Mouse (Mus musculus): ENCODE results near the gene Rhod. TPM values are rescaled to one million over a fixed set of nuclear protein-coding genes. Genes with fewer than 3 reads are reported as not detected.

Rhod gene
- polyA plus RNA-seq, 2 experiments, result 33.8 to 44.2 TPM

DNA sequence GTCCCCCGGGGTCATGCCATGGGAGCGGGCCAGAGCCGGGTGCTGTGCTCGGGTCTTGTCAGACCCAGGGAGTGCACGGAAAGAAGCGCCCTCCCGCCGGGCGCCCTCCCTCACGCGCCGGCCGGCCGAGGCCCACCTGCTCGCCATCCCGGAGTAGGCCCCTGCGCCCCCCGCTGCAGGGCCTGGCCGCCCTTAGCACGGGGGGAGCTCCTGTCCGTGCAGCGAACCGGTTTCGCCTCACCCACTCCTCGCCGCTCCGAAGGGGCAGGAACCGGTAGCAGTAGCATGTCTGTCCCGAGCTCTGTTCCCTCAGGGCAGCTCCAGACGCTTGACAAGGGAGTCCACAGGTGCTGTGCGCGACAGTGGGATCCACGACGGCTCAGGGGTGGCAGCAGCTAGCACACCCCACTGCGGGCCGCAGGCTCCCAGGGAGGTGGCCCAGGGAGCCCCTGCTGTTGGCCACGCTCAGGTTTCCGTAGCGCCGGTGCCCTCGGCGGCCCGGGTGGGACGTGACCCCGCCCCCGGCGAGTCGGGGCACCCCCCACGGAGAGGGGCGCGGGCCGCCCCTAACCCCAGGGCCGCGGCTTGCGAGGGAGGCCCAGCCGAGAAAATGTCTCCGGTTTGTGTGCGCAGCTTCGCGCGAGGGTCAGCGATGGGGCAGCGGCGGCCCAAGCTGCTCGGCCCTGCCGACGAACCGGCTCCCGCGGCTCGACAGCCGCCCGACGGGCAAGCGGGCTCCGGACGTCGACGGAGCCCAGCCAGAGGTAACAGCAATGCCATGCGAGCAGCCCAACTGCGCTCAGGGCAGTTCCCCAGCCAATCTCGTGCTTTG, 41.2 kb downstream of the Rhod start, which contains the start of gene Kdm2a:
TSS of gene Kdm2a (minus strand) at position 488 of the 832 bp plus-strand sequence.
- ATAC-seq (ENCODE audit: low FRiP score, low read depth) (peak; percentile 34), DNase-seq (ENCODE audit: low spot score) (peak; percentile 11)
- Histone ChIP-seq H3K27ac (replicated peaks; ENCODE audit: low read depth, low read length) (peak within 1 kb of the TSS; percentile 95), H3K4me1 (ENCODE audit: control insufficient read depth, insufficient read depth, low read length) (peaks cover 6% of the 10 kb centered on the region; the same call in 1 of the 2 replicates), H3K9me3 (ENCODE audit: control insufficient read depth, low read length) (no peaks in the 10 kb centered on the region), H3K27me3 (ENCODE audit: control insufficient read depth, insufficient read depth, low read length) (no peaks in the 10 kb centered on the region), H3K4me2 (replicated peaks; ENCODE audit: low read depth, low read length, severe bottlenecking) (peak within 1 kb of the TSS; percentile 88), H3K4me3 (replicated peaks; ENCODE audit: low read length) (peak within 1 kb of the TSS; percentile 100), H3K9ac (ENCODE audit: low read depth, low read length, severe bottlenecking) (peak within 1 kb of the TSS; percentile 87), H3K36me3 (ENCODE audit: control insufficient read depth, insufficient read depth, low read length) (peaks cover 5% of the 10 kb centered on the region; the same call in 1 of the 2 replicates)
- 2% methylated on average over 72 of the region's 82 CpGs for WGBS
- TF ChIP-seq POLR2A (IDR thresholded peaks at IDR 0.05; ENCODE audit: borderline replicate concordance, extremely low read depth, insufficient read depth, insufficient read length), result no peak

- Histone ChIP-seq H3K4me3 (replicated peaks; ENCODE audit: low read length) (peak overlapping the region; percentile 100), H3K27me3 (ENCODE audit: control insufficient read depth, insufficient read depth, low read length) (no peaks in the 10 kb centered on the region), H3K36me3 (ENCODE audit: control insufficient read depth, insufficient read depth, low read length) (peaks cover 8% of the 10 kb centered on the region; the same call in 1 of the 2 replicates), H3K27ac (replicated peaks; ENCODE audit: low read depth, low read length) (peak overlapping the region; percentile 95), H3K4me1 (ENCODE audit: control insufficient read depth, insufficient read depth, low read length) (peaks cover 9% of the 10 kb centered on the region; the same call in 1 of the 2 replicates), H3K4me2 (replicated peaks; ENCODE audit: low read depth, low read length, severe bottlenecking) (peak overlapping the region; percentile 88), H3K9me3 (ENCODE audit: control insufficient read depth, low read length) (no peaks in the 10 kb centered on the region), H3K9ac (ENCODE audit: low read depth, low read length, severe bottlenecking) (peak overlapping the region; percentile 97)
- peak; percentile 92 for ATAC-seq (ENCODE audit: low FRiP score, low read depth)
- 0 out of 2 replicates have a peak, but pooled peaks have one; percentile 40 for TF ChIP-seq POLR2A (IDR thresholded peaks at IDR 0.05; ENCODE audit: borderline replicate concordance, extremely low read depth, insufficient read depth, insufficient read length)
- WGBS, result 3% methylated on average over 32 of the region's 90 CpGs
- peak; percentile 98 for DNase-seq (ENCODE audit: low spot score)
Observed at GRCm38 (mm10) chr19:4396998-4397797, 42.0 kb downstream of the Rhod start.

GRCm38 (mm10) chr19:4396081-4396997, 42.9 kb downstream of the Rhod start:
- Histone ChIP-seq H3K4me3 (replicated peaks; ENCODE audit: low read length) (peak overlapping the region; percentile 100), H3K9ac (ENCODE audit: low read depth, low read length, severe bottlenecking) (peak overlapping the region; percentile 97), H3K27ac (replicated peaks; ENCODE audit: low read depth, low read length) (peak overlapping the region; percentile 95), H3K36me3 (ENCODE audit: control insufficient read depth, insufficient read depth, low read length) (peaks cover 15% of the 10 kb centered on the region; the same call in 1 of the 2 replicates), H3K4me1 (ENCODE audit: control insufficient read depth, insufficient read depth, low read length) (peaks cover 9% of the 10 kb centered on the region; the same call in 1 of the 2 replicates), H3K4me2 (replicated peaks; ENCODE audit: low read depth, low read length, severe bottlenecking) (peak overlapping the region; percentile 45), H3K9me3 (ENCODE audit: control insufficient read depth, low read length) (no peaks in the 10 kb centered on the region), H3K27me3 (ENCODE audit: control insufficient read depth, insufficient read depth, low read length) (no peaks in the 10 kb centered on the region)
- no peak for TF ChIP-seq POLR2A (IDR thresholded peaks at IDR 0.05; ENCODE audit: borderline replicate concordance, extremely low read depth, insufficient read depth, insufficient read length)
- ATAC-seq (ENCODE audit: low FRiP score, low read depth), result peak; percentile 5
- peak; percentile 13 for DNase-seq (ENCODE audit: low spot score)
- 2% methylated on average over 62 of the region's 80 CpGs for WGBS

DNA sequence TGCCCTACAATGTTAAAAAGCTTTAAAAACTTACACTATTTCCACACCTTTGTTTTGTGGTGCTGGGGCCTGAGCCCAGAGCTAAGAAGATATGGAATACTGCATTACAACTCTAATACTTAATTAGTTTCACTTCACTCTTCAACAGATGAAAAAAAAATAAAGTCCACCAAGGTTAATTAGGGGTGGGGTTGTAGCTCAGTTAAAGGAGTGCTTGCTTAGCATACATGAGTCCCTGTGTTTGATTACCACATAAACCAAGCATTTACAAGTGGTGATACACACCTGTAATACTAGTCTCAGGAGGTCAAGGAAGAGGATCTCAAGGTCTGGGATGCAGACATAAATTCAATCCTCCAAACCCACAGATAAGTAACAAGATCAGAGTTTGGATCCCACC, 52.0 kb downstream of the Rhod start:
- Histone ChIP-seq H3K4me3 (replicated peaks; ENCODE audit: low read length) (no peak overlapping the region), H3K9me3 (ENCODE audit: control insufficient read depth, low read length) (no peaks in the 10 kb centered on the region), H3K9ac (ENCODE audit: low read depth, low read length, severe bottlenecking) (no peak overlapping the region), H3K27me3 (ENCODE audit: control insufficient read depth, insufficient read depth, low read length) (no peaks in the 10 kb centered on the region), H3K36me3 (ENCODE audit: control insufficient read depth, insufficient read depth, low read length) (peaks cover 56% of the 10 kb centered on the region), H3K27ac (replicated peaks; ENCODE audit: low read depth, low read length) (no peak overlapping the region), H3K4me1 (ENCODE audit: control insufficient read depth, insufficient read depth, low read length) (no peaks in the 10 kb centered on the region), H3K4me2 (replicated peaks; ENCODE audit: low read depth, low read length, severe bottlenecking) (no peak overlapping the region)
- no peak for ATAC-seq (ENCODE audit: low FRiP score, low read depth)
- DNase-seq (ENCODE audit: low spot score), result no peak
- TF ChIP-seq POLR2A (IDR thresholded peaks at IDR 0.05; ENCODE audit: borderline replicate concordance, extremely low read depth, insufficient read depth, insufficient read length), result no peak
